In the genomic region with DNA sequence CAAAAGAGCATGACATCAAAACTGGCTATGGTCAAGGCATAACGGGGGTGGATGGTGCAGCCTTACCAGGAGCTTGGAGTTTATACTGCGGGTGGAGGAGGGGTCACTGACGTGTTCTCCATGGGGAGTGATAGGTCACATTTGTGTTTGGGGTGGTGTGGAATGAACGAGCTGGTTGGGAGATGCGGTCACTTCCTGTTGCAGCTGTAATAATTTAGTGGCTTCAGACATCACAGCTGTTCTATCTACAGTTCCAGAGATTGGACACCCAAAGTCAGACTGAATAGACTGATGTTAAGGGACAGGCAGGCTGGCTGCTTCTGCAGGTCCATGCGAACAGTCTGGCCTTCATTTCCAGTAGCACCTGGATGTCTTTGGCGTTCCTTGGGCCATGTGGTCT, we compare ENCODE assay signal across 13 mouse cellular contexts. TPM values are rescaled to one million over a fixed set of nuclear protein-coding genes. Genes with fewer than 3 reads are reported as not detected.
DNase-seq lines count a peak whose midpoint lies in the region; ATAC-seq and TF ChIP-seq lines count a peak whose summit lies in the region.
"Had no signal": no experiment of that assay in that cellular context is flagged by ENCODE, and none has a peak within 500 bp of the region (broad histone marks: within the 10 kb centered on the region; RNA-seq: fewer than 3 reads in every experiment).

No protein-coding gene starts in this region.

- peak; percentile 57 for DNase-seq in kidney, adult 11 months
- DNase-seq in kidney, adult 18-20 months = no peak
- DNase-seq in kidney, postnatal 0 days (ENCODE audit: low spot score) = peak; percentile 88
- no peak for DNase-seq in cerebellum, adult 9-10 months
- DNase-seq in cerebellum, postnatal 14 days = no peak
- DNase-seq: adrenal gland, adult 8-10 months; embryo, embryonic 11 days; layer of hippocampus, postnatal 36 days had no signal

- no peaks in the 10 kb centered on the region for H3K27me3 ChIP-seq in heart, embryonic 13.5 days (replicated peaks)
- no peaks in the 10 kb centered on the region for H3K27me3 ChIP-seq in kidney, postnatal 0 days (ENCODE audit: insufficient read depth, low read length)
- H3K27me3 ChIP-seq in stomach, embryonic 16.5 days (ENCODE audit: control insufficient read depth, insufficient read depth, low read length) = no peaks in the 10 kb centered on the region
- H3K27me3 ChIP-seq: liver, embryonic 15.5 days; neural tube, embryonic 12.5 days had no signal

- H3K27ac ChIP-seq in heart, embryonic 13.5 days (replicated peaks) = peak overlapping the region; percentile 63
- peak overlapping the region; percentile 77 for H3K27ac ChIP-seq in kidney, postnatal 0 days
- peak overlapping the region; percentile 84 for H3K27ac ChIP-seq in stomach, embryonic 16.5 days (ENCODE audit: low read length)
- H3K27ac ChIP-seq: liver, embryonic 15.5 days; neural tube, embryonic 12.5 days had no signal

- ATAC-seq in heart, embryonic 13.5 days (ENCODE audit: extremely low read depth, insufficient number of reproducible peaks, low FRiP score, low TSS enrichment) = no peak
- peak; percentile 78 for ATAC-seq in kidney, postnatal 0 days (replicated peaks; ENCODE audit: low FRiP score, low read depth)
- peak; percentile 83 for ATAC-seq in stomach, embryonic 16.5 days (ENCODE audit: insufficient read depth, low FRiP score)
- ATAC-seq in cerebellum, adult (ENCODE audit: insufficient number of reproducible peaks, low FRiP score, low TSS enrichment) = no peak

- no peak for TF ChIP-seq CTCF in kidney, postnatal 0 days (IDR thresholded peaks at IDR 0.05; ENCODE audit: low read depth)

- H3K9me3 ChIP-seq in heart, embryonic 13.5 days = no peaks in the 10 kb centered on the region
- no peaks in the 10 kb centered on the region for H3K9me3 ChIP-seq in kidney, postnatal 0 days (replicated peaks; ENCODE audit: low read length)
- H3K9me3 ChIP-seq in stomach, embryonic 16.5 days (replicated peaks; ENCODE audit: control insufficient read depth, low read length) = no peaks in the 10 kb centered on the region
- H3K9me3 ChIP-seq: liver, embryonic 15.5 days; neural tube, embryonic 12.5 days had no signal

- H3K9ac ChIP-seq in heart, embryonic 13.5 days = no peak overlapping the region
- no peak overlapping the region for H3K9ac ChIP-seq in kidney, postnatal 0 days (ENCODE audit: low read depth, low read length)
- no peak overlapping the region for H3K9ac ChIP-seq in stomach, embryonic 16.5 days (ENCODE audit: low read length)
- H3K9ac ChIP-seq: liver, embryonic 15.5 days; neural tube, embryonic 12.5 days had no signal

- H3K4me3 ChIP-seq in heart, embryonic 13.5 days = no peak overlapping the region
- no peak overlapping the region for H3K4me3 ChIP-seq in kidney, postnatal 0 days (replicated peaks; ENCODE audit: low read depth, low read length)
- H3K4me3 ChIP-seq in stomach, embryonic 16.5 days (replicated peaks; ENCODE audit: low read length) = no peak overlapping the region
- H3K4me3 ChIP-seq: liver, embryonic 15.5 days; neural tube, embryonic 12.5 days had no signal

- no peaks in the 10 kb centered on the region for H3K36me3 ChIP-seq in heart, embryonic 13.5 days
- no peaks in the 10 kb centered on the region for H3K36me3 ChIP-seq in kidney, postnatal 0 days (ENCODE audit: insufficient read depth, low read length)
- no peaks in the 10 kb centered on the region for H3K36me3 ChIP-seq in stomach, embryonic 16.5 days (ENCODE audit: control insufficient read depth, insufficient read depth, low read length)
- H3K36me3 ChIP-seq: liver, embryonic 15.5 days; neural tube, embryonic 12.5 days had no signal

- WGBS in heart, embryonic 13.5 days = 49% methylated on average over 7 of the region's 7 CpGs
- WGBS in kidney, postnatal 0 days = 33% methylated on average over 7 of the region's 7 CpGs
- 45% methylated on average over 7 of the region's 7 CpGs for WGBS in stomach, embryonic 16.5 days

- no peak overlapping the region for H3K4me2 ChIP-seq in heart, embryonic 13.5 days
- H3K4me2 ChIP-seq in kidney, postnatal 0 days (ENCODE audit: low read length) = no peak overlapping the region
- no peak overlapping the region for H3K4me2 ChIP-seq in stomach, embryonic 16.5 days (ENCODE audit: low read depth, low read length)
- H3K4me2 ChIP-seq: liver, embryonic 15.5 days; neural tube, embryonic 12.5 days had no signal

- peaks cover 27% of the 10 kb centered on the region for H3K4me1 ChIP-seq in heart, embryonic 13.5 days
- peaks cover 17% of the 10 kb centered on the region; the same call in 1 of the 2 replicates for H3K4me1 ChIP-seq in kidney, postnatal 0 days (replicated peaks; ENCODE audit: insufficient read depth, low read length)
- H3K4me1 ChIP-seq in stomach, embryonic 16.5 days (ENCODE audit: control insufficient read depth, insufficient read depth, low read length) = peaks cover 8% of the 10 kb centered on the region
- H3K4me1 ChIP-seq: liver, embryonic 15.5 days; neural tube, embryonic 12.5 days had no signal

RNA-seq across cellular contexts. Expression of gene Sox13, which starts 46.9 kb away (rescaled TPM):
- polyA plus RNA-seq in heart, embryonic 13.5 days (2015; fragmentation: Nextera tagmentation; extraction: Ambion mirVana) = 4.3 and 4.9 TPM in 2 replicates
- polyA plus RNA-seq in kidney, postnatal 0 days (2015; fragmentation: Nextera tagmentation; extraction: Ambion mirVana) = 12.0 and 13.7 TPM in 2 replicates
- 5.2 and 5.6 TPM in 2 replicates for polyA plus RNA-seq in stomach, embryonic 16.5 days (2015; fragmentation: Nextera tagmentation; extraction: Ambion mirVana)

Comparison
In these comparisons a context has a peak if more than half of its experiments do, and no peak if none do; other contexts are left out.
1. DNase-seq: peak in kidney, adult 11 months (single experiment) and kidney, postnatal 0 days (single experiment); none in kidney, adult 18-20 months (single experiment), cerebellum, adult 9-10 months (single experiment) and cerebellum, postnatal 14 days (0 of 2).
2. ATAC-seq: peak in kidney, postnatal 0 days (single experiment) and stomach, embryonic 16.5 days (single experiment); none in heart, embryonic 13.5 days (single experiment) and cerebellum, adult (single experiment).
3. Peak in every context shown above with its lines, with median percentiles within 50 percentile points of each other: H3K27ac ChIP-seq.